Mouse (Mus musculus) lung, adult 2 months (tissue): ENCODE results near the gene Aldh1l2.

ENCODE experiments used
- CTCF ChIP-seq: fragments of 200-500 bp; IDR thresholded peaks from 2 replicates; pipeline ENCODE4 v1.5.1; 2011; ENCODE audit warnings: mild to moderate bottlenecking, low read length, control low read depth; ENCODE audit not compliant: insufficient read depth
- POLR2A ChIP-seq: fragments of 200-500 bp; IDR thresholded peaks from 2 replicates; pipeline ENCODE4 v1.6.1; 2011; ENCODE audit warnings: low read depth, mild to moderate bottlenecking, control low read depth, low read length, borderline replicate concordance; ENCODE audit errors: extremely low read depth

DNA sequence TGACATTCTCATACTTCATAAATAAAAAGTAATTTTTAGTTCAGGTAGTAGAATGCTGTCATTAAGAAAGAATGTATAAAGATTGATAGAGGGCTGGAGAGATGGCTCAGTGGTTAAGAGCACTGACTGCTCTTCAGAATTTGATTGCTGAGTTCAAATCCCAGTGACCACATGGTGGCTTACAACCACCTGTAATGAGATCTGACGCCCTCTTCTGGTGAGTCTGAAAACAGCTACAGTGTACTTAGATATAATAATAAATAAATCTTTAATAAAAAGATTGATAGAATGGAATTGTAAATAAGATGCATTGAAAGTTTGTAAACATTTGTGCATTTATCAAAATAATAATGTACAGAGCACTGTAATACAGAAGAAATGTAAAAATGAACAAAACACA, 2.5 kb upstream of the Aldh1l2 start:
- no peak for TF ChIP-seq CTCF
- TF ChIP-seq POLR2A, result no peak
